Mouse (Mus musculus): Measurements from ENCODE around the gene Psmg3. TPM values are rescaled to one million over a fixed set of nuclear protein-coding genes. Genes with fewer than 3 reads are reported as not detected.

Psmg3 gene
- polyA plus RNA-seq, 1 experiment from 2014 or later = 35.6 TPM

GRCm38 (mm10) chr5:139835706-139836105 is 9.0 kb upstream of the Psmg3 start:
- no peak for ATAC-seq (ENCODE audit: low read depth)
- 68% methylated on average over 7 of the region's 7 CpGs for WGBS (ENCODE audit: insufficient replicate concordance)

GRCm38 (mm10) chr5:139832125-139832524 is 5.4 kb upstream of the Psmg3 start:
- Histone ChIP-seq H3K4me3 (ENCODE audit: low read depth, low read length) (no peak overlapping the region), H3K4me1 (ENCODE audit: control insufficient read depth, low read depth, low read length) (no peaks in the 10 kb centered on the region; the same call in 1 of the 2 replicates), H3K9ac (ENCODE audit: low read depth, low read length) (no peak overlapping the region), H3K27me3 (ENCODE audit: control insufficient read depth, insufficient read depth, low read depth, low read length) (no peaks in the 10 kb centered on the region), H3K4me2 (ENCODE audit: low read depth, low read length) (no peak overlapping the region), H3K9me3 (replicated peaks; ENCODE audit: control insufficient read depth, low read length) (no peaks in the 10 kb centered on the region), H3K27ac (ENCODE audit: low read length) (no peak overlapping the region), H3K36me3 (ENCODE audit: control insufficient read depth, insufficient read depth) (no peaks in the 10 kb centered on the region)
- ATAC-seq (ENCODE audit: low read depth) = no peak
- 25% methylated on average over 7 of the region's 7 CpGs for WGBS (ENCODE audit: insufficient replicate concordance)

More at GRCm38 (mm10) chr5:139835706-139836105, 9.0 kb upstream of the Psmg3 start:
- Histone ChIP-seq H3K9me3 (replicated peaks; ENCODE audit: control insufficient read depth, low read length) (no peaks in the 10 kb centered on the region), H3K36me3 (ENCODE audit: control insufficient read depth, insufficient read depth) (no peaks in the 10 kb centered on the region), H3K27me3 (ENCODE audit: control insufficient read depth, insufficient read depth, low read depth, low read length) (no peaks in the 10 kb centered on the region), H3K27ac (ENCODE audit: low read length) (no peak overlapping the region), H3K9ac (ENCODE audit: low read depth, low read length) (no peak overlapping the region), H3K4me2 (ENCODE audit: low read depth, low read length) (no peak overlapping the region), H3K4me1 (ENCODE audit: control insufficient read depth, low read depth, low read length) (no peaks in the 10 kb centered on the region; the same call in 1 of the 2 replicates), H3K4me3 (ENCODE audit: low read depth, low read length) (no peak overlapping the region)

GRCm38 (mm10) chr5:139830734-139831133 is 4.0 kb upstream of the Psmg3 start:
- 48% methylated on average over 3 of the region's 3 CpGs for WGBS (ENCODE audit: insufficient replicate concordance)
- Histone ChIP-seq H3K9ac (ENCODE audit: low read depth, low read length) (no peak overlapping the region), H3K4me1 (ENCODE audit: control insufficient read depth, low read depth, low read length) (peaks cover 6% of the 10 kb centered on the region), H3K36me3 (ENCODE audit: control insufficient read depth, insufficient read depth) (no peaks in the 10 kb centered on the region), H3K9me3 (replicated peaks; ENCODE audit: control insufficient read depth, low read length) (no peaks in the 10 kb centered on the region), H3K27ac (ENCODE audit: low read length) (no peak overlapping the region), H3K27me3 (ENCODE audit: control insufficient read depth, insufficient read depth, low read depth, low read length) (no peaks in the 10 kb centered on the region), H3K4me2 (ENCODE audit: low read depth, low read length) (no peak overlapping the region), H3K4me3 (ENCODE audit: low read depth, low read length) (no peak overlapping the region)
- ATAC-seq (ENCODE audit: low read depth) = no peak

- 61% methylated on average over 13 of the region's 13 CpGs for WGBS (ENCODE audit: insufficient replicate concordance)
- ATAC-seq (ENCODE audit: low read depth) = no peak
- Histone ChIP-seq H3K27ac (ENCODE audit: low read length) (no peak overlapping the region), H3K4me3 (ENCODE audit: low read depth, low read length) (no peak overlapping the region), H3K4me2 (ENCODE audit: low read depth, low read length) (no peak overlapping the region), H3K4me1 (ENCODE audit: control insufficient read depth, low read depth, low read length) (peaks cover 10% of the 10 kb centered on the region), H3K27me3 (ENCODE audit: control insufficient read depth, insufficient read depth, low read depth, low read length) (no peaks in the 10 kb centered on the region), H3K9me3 (replicated peaks; ENCODE audit: control insufficient read depth, low read length) (no peaks in the 10 kb centered on the region), H3K36me3 (ENCODE audit: control insufficient read depth, insufficient read depth) (no peaks in the 10 kb centered on the region), H3K9ac (ENCODE audit: low read depth, low read length) (no peak overlapping the region)
Observed at GRCm38 (mm10) chr5:139829384-139829783, 2.7 kb upstream of the Psmg3 start.

- no peak overlapping the region for H3K9ac ChIP-seq (ENCODE audit: low read depth, low read length)
- WGBS (ENCODE audit: insufficient replicate concordance) = 74% methylated on average over 1 of the region's 1 CpGs
- H3K4me1 ChIP-seq (ENCODE audit: control insufficient read depth, low read depth, low read length) = peaks cover 12% of the 10 kb centered on the region
- H3K36me3 ChIP-seq (ENCODE audit: control insufficient read depth, insufficient read depth) = peaks cover 5% of the 10 kb centered on the region; the same call in 1 of the 2 replicates
- no peak overlapping the region for H3K27ac ChIP-seq (ENCODE audit: low read length)
- no peaks in the 10 kb centered on the region for H3K9me3 ChIP-seq (replicated peaks; ENCODE audit: control insufficient read depth, low read length)
- ATAC-seq (ENCODE audit: low read depth) = no peak
- H3K27me3 ChIP-seq (ENCODE audit: control insufficient read depth, insufficient read depth, low read depth, low read length) = no peaks in the 10 kb centered on the region
- H3K4me2 ChIP-seq (ENCODE audit: low read depth, low read length) = no peak overlapping the region
- no peak overlapping the region for H3K4me3 ChIP-seq (ENCODE audit: low read depth, low read length)
Observed at GRCm38 (mm10) chr5:139827593-139827992, 908 bp upstream of the Psmg3 start.

GRCm38 (mm10) chr5:139825947-139826346 is 738 bp downstream of the Psmg3 start:
- peak overlapping the region; percentile 91 for H3K4me2 ChIP-seq (ENCODE audit: low read depth, low read length)
- no peak for ATAC-seq (ENCODE audit: low read depth)
- H3K9ac ChIP-seq (ENCODE audit: low read depth, low read length) = peak overlapping the region; percentile 91
- H3K9me3 ChIP-seq (replicated peaks; ENCODE audit: control insufficient read depth, low read length) = no peaks in the 10 kb centered on the region
- H3K36me3 ChIP-seq (ENCODE audit: control insufficient read depth, insufficient read depth) = peaks cover 6% of the 10 kb centered on the region; the same call in 1 of the 2 replicates
- H3K4me1 ChIP-seq (ENCODE audit: control insufficient read depth, low read depth, low read length) = peaks cover 20% of the 10 kb centered on the region
- WGBS (ENCODE audit: insufficient replicate concordance) = 33% methylated on average over 11 of the region's 11 CpGs
- H3K4me3 ChIP-seq (ENCODE audit: low read depth, low read length) = peak overlapping the region; percentile 93
- H3K27me3 ChIP-seq (ENCODE audit: control insufficient read depth, insufficient read depth, low read depth, low read length) = no peaks in the 10 kb centered on the region
- no peak overlapping the region; the same call in 1 of the 2 replicates for H3K27ac ChIP-seq (ENCODE audit: low read length)

GRCm38 (mm10) chr5:139824531-139824930 is 2.2 kb downstream of the Psmg3 start:
- Histone ChIP-seq H3K9ac (ENCODE audit: low read depth, low read length) (no peak overlapping the region), H3K27ac (ENCODE audit: low read length) (no peak overlapping the region), H3K4me2 (ENCODE audit: low read depth, low read length) (no peak overlapping the region), H3K9me3 (replicated peaks; ENCODE audit: control insufficient read depth, low read length) (no peaks in the 10 kb centered on the region), H3K36me3 (ENCODE audit: control insufficient read depth, insufficient read depth) (peaks cover 6% of the 10 kb centered on the region; the same call in 1 of the 2 replicates), H3K27me3 (ENCODE audit: control insufficient read depth, insufficient read depth, low read depth, low read length) (no peaks in the 10 kb centered on the region), H3K4me1 (ENCODE audit: control insufficient read depth, low read depth, low read length) (peaks cover 20% of the 10 kb centered on the region), H3K4me3 (ENCODE audit: low read depth, low read length) (no peak overlapping the region)
- 86% methylated on average over 10 of the region's 10 CpGs for WGBS (ENCODE audit: insufficient replicate concordance)
- no peak for ATAC-seq (ENCODE audit: low read depth)

GRCm38 (mm10) chr5:139821466-139822459 is 4.9 kb downstream of the Psmg3 start:
- peaks cover 6% of the 10 kb centered on the region; the same call in 1 of the 2 replicates for H3K36me3 ChIP-seq (ENCODE audit: control insufficient read depth, insufficient read depth)
- H3K9ac ChIP-seq (ENCODE audit: low read depth, low read length) = no peak overlapping the region
- H3K9me3 ChIP-seq (replicated peaks; ENCODE audit: control insufficient read depth, low read length) = no peaks in the 10 kb centered on the region
- H3K4me2 ChIP-seq (ENCODE audit: low read depth, low read length) = no peak overlapping the region
- WGBS (ENCODE audit: insufficient replicate concordance) = 58% methylated on average over 12 of the region's 12 CpGs
- ATAC-seq (ENCODE audit: low read depth) = no peak
- H3K27me3 ChIP-seq (ENCODE audit: control insufficient read depth, insufficient read depth, low read depth, low read length) = no peaks in the 10 kb centered on the region
- H3K4me3 ChIP-seq (ENCODE audit: low read depth, low read length) = no peak overlapping the region
- H3K27ac ChIP-seq (ENCODE audit: low read length) = peak overlapping the region; percentile 27; the same call in 1 of the 2 replicates
- H3K4me1 ChIP-seq (ENCODE audit: control insufficient read depth, low read depth, low read length) = peaks cover 43% of the 10 kb centered on the region

Data from liver, embryonic 16.5 days (tissue).